Mouse (Mus musculus): ENCODE data around the gene Gm17660. TPM values are rescaled to one million over a fixed set of nuclear protein-coding genes. Genes with fewer than 3 reads are reported as not detected.
A peak's percentile ranks its signal among the peaks of the same experiment; 100 is the strongest.

The Gm17660 gene
- polyA plus RNA-seq (2015; fragmentation: Nextera tagmentation; extraction: Ambion mirVana): 0.80 TPM in 1 of 2 replicates, not detected in the other

DNA sequence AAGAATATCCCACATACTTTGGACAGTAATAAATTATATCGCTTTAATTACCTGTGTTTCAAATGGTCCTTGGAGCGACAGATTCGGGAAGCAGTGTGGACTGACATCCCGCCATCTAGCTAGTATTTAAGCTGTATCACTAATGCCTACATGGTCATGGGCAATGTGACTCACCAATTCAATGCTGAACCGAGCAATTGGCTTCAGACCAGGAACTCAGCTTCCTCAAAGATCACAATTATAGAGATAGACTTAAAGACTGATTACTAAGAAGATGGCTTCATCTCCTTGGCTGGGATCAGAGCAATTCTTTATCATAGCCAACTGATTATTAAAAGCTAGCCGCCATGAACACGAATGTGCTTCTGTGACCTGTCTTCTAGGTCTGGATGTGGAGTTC is at the start of gene Gm17660:
Gene Gm17660, minus strand, starts transcription at position 101 of the 400 bp plus-strand sequence.
- Histone ChIP-seq H3K4me2 (ENCODE audit: low read length) (no peak within 1 kb of the TSS; the same call in 1 of the 2 replicates), H3K27me3 (ENCODE audit: control insufficient read depth, insufficient read depth, low read depth, low read length) (no peaks in the 10 kb centered on the region), H3K36me3 (ENCODE audit: control insufficient read depth, insufficient read depth, low read length) (no peaks in the 10 kb centered on the region), H3K4me1 (ENCODE audit: control insufficient read depth, insufficient read depth, low read length) (peaks cover 4% of the 10 kb centered on the region; the same call in 1 of the 2 replicates), H3K27ac (ENCODE audit: low read length) (no peak within 1 kb of the TSS), H3K9me3 (replicated peaks; ENCODE audit: control insufficient read depth, low read length, poor library complexity, severe bottlenecking) (no peaks in the 10 kb centered on the region), H3K4me3 (ENCODE audit: low read depth, low read length) (no peak within 1 kb of the TSS), H3K9ac (ENCODE audit: low read depth, low read length) (no peak within 1 kb of the TSS)
- WGBS: 95% methylated on average over 7 of the region's 7 CpGs
- no peak for ATAC-seq

DNA sequence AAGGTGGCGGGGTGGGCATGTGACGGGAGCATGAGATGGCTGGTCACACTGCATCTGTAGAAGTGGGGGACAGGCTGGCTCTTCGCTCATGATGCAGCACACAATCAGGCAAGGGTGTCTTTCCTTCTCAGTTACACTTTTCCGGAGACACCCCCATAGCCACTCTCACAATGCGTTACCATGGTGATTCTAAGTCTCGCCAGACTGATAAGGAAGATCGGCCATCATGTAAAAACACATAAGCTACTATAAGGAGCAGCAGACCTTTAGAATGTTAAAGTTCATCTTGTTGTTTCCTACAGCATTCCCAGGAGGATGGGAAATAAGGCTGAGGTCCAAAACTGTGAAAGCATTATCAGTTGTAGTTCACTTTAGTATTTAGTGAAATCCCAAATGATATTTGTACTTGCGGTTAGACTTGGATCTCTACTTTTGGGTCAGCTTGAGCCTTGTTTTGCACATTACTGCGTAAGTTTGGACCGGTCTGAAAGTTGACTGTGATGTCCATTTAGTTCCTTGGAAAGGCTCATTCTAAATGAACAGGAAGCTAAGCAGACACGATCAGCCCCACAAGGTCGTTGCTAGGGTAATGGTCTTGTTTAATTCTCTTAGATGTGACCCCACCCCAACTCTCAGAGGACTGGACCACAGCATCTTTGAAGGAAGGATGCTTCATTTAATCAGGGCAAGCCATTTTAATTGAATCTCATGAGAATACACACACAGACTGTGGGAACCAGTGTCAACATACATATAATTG is 49.3 kb upstream of the Gm17660 start:
- Histone ChIP-seq H3K9me3 (replicated peaks; ENCODE audit: control insufficient read depth, low read length, poor library complexity, severe bottlenecking) (no peaks in the 10 kb centered on the region), H3K36me3 (ENCODE audit: control insufficient read depth, insufficient read depth, low read length) (no peaks in the 10 kb centered on the region), H3K4me3 (ENCODE audit: low read depth, low read length) (no peak overlapping the region), H3K27me3 (ENCODE audit: control insufficient read depth, insufficient read depth, low read depth, low read length) (no peaks in the 10 kb centered on the region), H3K27ac (ENCODE audit: low read length) (no peak overlapping the region), H3K4me2 (ENCODE audit: low read length) (no peak overlapping the region), H3K4me1 (ENCODE audit: control insufficient read depth, insufficient read depth, low read length) (peaks cover 5% of the 10 kb centered on the region; the same call in 1 of the 2 replicates), H3K9ac (ENCODE audit: low read depth, low read length) (no peak overlapping the region)
- ATAC-seq: no peak
- WGBS: 82% methylated on average over 12 of the region's 12 CpGs

GRCm38 (mm10) chr5:104124016-104124658 is 46.7 kb upstream of the Gm17660 start:
- 93% methylated on average over 6 of the region's 6 CpGs for WGBS

DNA sequence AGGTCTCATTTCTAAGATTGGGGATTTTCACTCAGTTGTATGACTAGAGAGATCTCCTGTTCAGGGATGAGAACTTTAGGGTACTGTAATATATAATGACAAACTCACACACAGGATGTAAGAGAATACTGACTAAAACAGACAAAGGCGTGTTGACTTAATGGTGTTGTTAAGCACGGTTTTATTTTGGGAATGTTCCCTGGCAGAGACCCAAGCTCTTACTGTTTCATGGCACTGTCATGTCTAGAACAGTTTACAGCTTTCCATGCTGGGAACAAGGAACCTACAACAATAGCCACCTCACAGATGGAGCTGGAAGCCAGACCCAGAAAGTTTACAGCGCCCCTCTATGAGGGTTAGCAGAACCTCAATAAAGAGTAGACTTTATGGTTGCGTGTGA is 38.5 kb upstream of the Gm17660 start:
- H3K4me3 ChIP-seq (ENCODE audit: low read depth, low read length): no peak overlapping the region
- peaks cover 23% of the 10 kb centered on the region for H3K4me1 ChIP-seq (ENCODE audit: control insufficient read depth, insufficient read depth, low read length)
- H3K27me3 ChIP-seq (ENCODE audit: control insufficient read depth, insufficient read depth, low read depth, low read length): no peaks in the 10 kb centered on the region
- ATAC-seq: no peak
- no peaks in the 10 kb centered on the region for H3K36me3 ChIP-seq (ENCODE audit: control insufficient read depth, insufficient read depth, low read length)
- 0 out of 2 replicates have a peak overlapping the region, but pooled peaks have one; percentile 5 for H3K27ac ChIP-seq (ENCODE audit: low read length)
- 86% methylated on average over 4 of the region's 4 CpGs for WGBS
- H3K9me3 ChIP-seq (replicated peaks; ENCODE audit: control insufficient read depth, low read length, poor library complexity, severe bottlenecking): no peaks in the 10 kb centered on the region
- no peak overlapping the region for H3K9ac ChIP-seq (ENCODE audit: low read depth, low read length)
- H3K4me2 ChIP-seq (ENCODE audit: low read length): no peak overlapping the region

More at GRCm38 (mm10) chr5:104124016-104124658, 46.7 kb upstream of the Gm17660 start:
- no peak overlapping the region for H3K9ac ChIP-seq (ENCODE audit: low read depth, low read length)
- H3K4me3 ChIP-seq (ENCODE audit: low read depth, low read length): no peak overlapping the region
- H3K9me3 ChIP-seq (replicated peaks; ENCODE audit: control insufficient read depth, low read length, poor library complexity, severe bottlenecking): no peaks in the 10 kb centered on the region
- peaks cover 5% of the 10 kb centered on the region; the same call in 1 of the 2 replicates for H3K4me1 ChIP-seq (ENCODE audit: control insufficient read depth, insufficient read depth, low read length)
- ATAC-seq: no peak
- no peaks in the 10 kb centered on the region for H3K27me3 ChIP-seq (ENCODE audit: control insufficient read depth, insufficient read depth, low read depth, low read length)
- no peak overlapping the region for H3K27ac ChIP-seq (ENCODE audit: low read length)
- no peak overlapping the region for H3K4me2 ChIP-seq (ENCODE audit: low read length)
- H3K36me3 ChIP-seq (ENCODE audit: control insufficient read depth, insufficient read depth, low read length): no peaks in the 10 kb centered on the region

GRCm38 (mm10) chr5:104115118-104115517 is 37.7 kb upstream of the Gm17660 start:
- Histone ChIP-seq H3K9ac (ENCODE audit: low read depth, low read length) (no peak overlapping the region), H3K9me3 (replicated peaks; ENCODE audit: control insufficient read depth, low read length, poor library complexity, severe bottlenecking) (no peaks in the 10 kb centered on the region), H3K4me1 (ENCODE audit: control insufficient read depth, insufficient read depth, low read length) (peaks cover 30% of the 10 kb centered on the region), H3K4me3 (ENCODE audit: low read depth, low read length) (no peak overlapping the region), H3K27me3 (ENCODE audit: control insufficient read depth, insufficient read depth, low read depth, low read length) (no peaks in the 10 kb centered on the region), H3K27ac (ENCODE audit: low read length) (peak overlapping the region; percentile 19), H3K36me3 (ENCODE audit: control insufficient read depth, insufficient read depth, low read length) (no peaks in the 10 kb centered on the region), H3K4me2 (ENCODE audit: low read length) (no peak overlapping the region)
- 33% methylated on average over 14 of the region's 14 CpGs for WGBS
- ATAC-seq: peak; percentile 33

GRCm38 (mm10) chr5:104113491-104114172 is 36.2 kb upstream of the Gm17660 start, which contains the start of gene Sparcl1:
Gene Sparcl1 (minus strand): TSS chr5:104113733.
- peak within 1 kb of the TSS; percentile 15 for H3K4me3 ChIP-seq (ENCODE audit: low read depth, low read length)
- H3K9me3 ChIP-seq (replicated peaks; ENCODE audit: control insufficient read depth, low read length, poor library complexity, severe bottlenecking): no peaks in the 10 kb centered on the region
- H3K27me3 ChIP-seq (ENCODE audit: control insufficient read depth, insufficient read depth, low read depth, low read length): no peaks in the 10 kb centered on the region
- ATAC-seq: peak; percentile 46
- H3K36me3 ChIP-seq (ENCODE audit: control insufficient read depth, insufficient read depth, low read length): no peaks in the 10 kb centered on the region
- WGBS: 23% methylated on average over 15 of the region's 15 CpGs
- H3K9ac ChIP-seq (ENCODE audit: low read depth, low read length): peak within 1 kb of the TSS; percentile 33; the same call in 1 of the 2 replicates
- peak within 1 kb of the TSS; percentile 71 for H3K27ac ChIP-seq (ENCODE audit: low read length)
- H3K4me2 ChIP-seq (ENCODE audit: low read length): peak within 1 kb of the TSS; percentile 34
- H3K4me1 ChIP-seq (ENCODE audit: control insufficient read depth, insufficient read depth, low read length): peaks cover 44% of the 10 kb centered on the region

- peaks cover 46% of the 10 kb centered on the region for H3K4me1 ChIP-seq (ENCODE audit: control insufficient read depth, insufficient read depth, low read length)
- peak overlapping the region; percentile 8; the same call in 1 of the 2 replicates for H3K9ac ChIP-seq (ENCODE audit: low read depth, low read length)
- H3K27me3 ChIP-seq (ENCODE audit: control insufficient read depth, insufficient read depth, low read depth, low read length): no peaks in the 10 kb centered on the region
- H3K9me3 ChIP-seq (replicated peaks; ENCODE audit: control insufficient read depth, low read length, poor library complexity, severe bottlenecking): no peaks in the 10 kb centered on the region
- H3K4me2 ChIP-seq (ENCODE audit: low read length): peak overlapping the region; percentile 31; the same call in 1 of the 2 replicates
- no peaks in the 10 kb centered on the region for H3K36me3 ChIP-seq (ENCODE audit: control insufficient read depth, insufficient read depth, low read length)
- H3K4me3 ChIP-seq (ENCODE audit: low read depth, low read length): peak overlapping the region; percentile 8
- 36% methylated on average over 5 of the region's 5 CpGs for WGBS
- peak overlapping the region; percentile 69; the same call in 1 of the 2 replicates for H3K27ac ChIP-seq (ENCODE audit: low read length)
- ATAC-seq: no peak
Measured at GRCm38 (mm10) chr5:104112511-104112910, 35.1 kb upstream of the Gm17660 start.

GRCm38 (mm10) chr5:104112016-104112415 is 34.6 kb upstream of the Gm17660 start:
- Histone ChIP-seq H3K4me2 (ENCODE audit: low read length) (peak overlapping the region; percentile 31), H3K4me1 (ENCODE audit: control insufficient read depth, insufficient read depth, low read length) (peaks cover 46% of the 10 kb centered on the region), H3K36me3 (ENCODE audit: control insufficient read depth, insufficient read depth, low read length) (no peaks in the 10 kb centered on the region), H3K9me3 (replicated peaks; ENCODE audit: control insufficient read depth, low read length, poor library complexity, severe bottlenecking) (no peaks in the 10 kb centered on the region), H3K4me3 (ENCODE audit: low read depth, low read length) (peak overlapping the region; percentile 8; the same call in 1 of the 2 replicates), H3K9ac (ENCODE audit: low read depth, low read length) (no peak overlapping the region), H3K27me3 (ENCODE audit: control insufficient read depth, insufficient read depth, low read depth, low read length) (no peaks in the 10 kb centered on the region), H3K27ac (ENCODE audit: low read length) (peak overlapping the region; percentile 69)
- WGBS: 24% methylated on average over 9 of the region's 9 CpGs
- ATAC-seq: no peak

All from midbrain, embryonic 16.5 days (tissue).